Mouse (Mus musculus): ENCODE measurements around the gene Rin2. TPM values are rescaled to one million over a fixed set of nuclear protein-coding genes. Genes with fewer than 3 reads are reported as not detected.

The Rin2 gene
- 8.2 and 11.0 TPM in 2 replicates for polyA plus RNA-seq (2011; ENCODE audit: insufficient read depth, insufficient read length, low read depth, missing spikeins)

DNA sequence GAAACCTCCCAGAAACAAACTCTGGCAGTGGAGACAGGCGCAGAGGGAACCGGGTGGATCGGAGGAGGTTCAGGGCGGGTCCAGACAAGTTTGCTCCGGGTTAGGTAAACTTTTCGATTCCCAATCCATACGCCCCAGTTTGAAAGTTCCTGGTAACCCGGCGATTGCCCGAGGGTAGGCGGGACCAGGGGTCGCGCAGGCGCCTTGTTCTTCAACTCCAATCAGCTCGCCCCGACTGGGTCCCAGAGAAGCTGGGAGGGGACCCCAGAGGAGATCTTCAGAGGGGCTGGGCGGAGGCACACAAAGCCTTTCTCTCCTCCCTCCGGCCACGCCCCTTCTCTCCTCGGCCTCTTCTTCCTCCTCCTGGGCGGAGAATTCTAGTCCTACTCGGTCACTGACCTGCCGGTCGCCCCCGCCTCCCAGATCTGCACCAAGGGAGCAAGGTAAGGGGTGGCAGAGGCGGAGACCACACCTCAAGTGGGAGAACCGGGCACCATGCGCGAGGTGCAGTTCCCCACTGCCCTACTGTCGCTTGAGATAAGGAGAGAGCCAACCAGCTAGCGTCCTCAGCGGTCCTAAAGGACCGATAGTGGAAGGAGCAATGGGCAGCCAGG, at the start of gene Rin2:
Rin2 (plus strand) TSS at position 74 of the 614 bp plus-strand sequence.
- Histone ChIP-seq H3K9me3 (replicated peaks; ENCODE audit: control insufficient read depth, insufficient read depth, low read length, poor library complexity, severe bottlenecking) (no peaks in the 10 kb centered on the region), H3K27ac (ENCODE audit: insufficient read depth, low read length) (peak within 1 kb of the TSS; percentile 66; the same call in 1 of the 2 replicates), H3K4me3 (ENCODE audit: low read depth, low read length) (peak within 1 kb of the TSS; percentile 92)

DNA sequence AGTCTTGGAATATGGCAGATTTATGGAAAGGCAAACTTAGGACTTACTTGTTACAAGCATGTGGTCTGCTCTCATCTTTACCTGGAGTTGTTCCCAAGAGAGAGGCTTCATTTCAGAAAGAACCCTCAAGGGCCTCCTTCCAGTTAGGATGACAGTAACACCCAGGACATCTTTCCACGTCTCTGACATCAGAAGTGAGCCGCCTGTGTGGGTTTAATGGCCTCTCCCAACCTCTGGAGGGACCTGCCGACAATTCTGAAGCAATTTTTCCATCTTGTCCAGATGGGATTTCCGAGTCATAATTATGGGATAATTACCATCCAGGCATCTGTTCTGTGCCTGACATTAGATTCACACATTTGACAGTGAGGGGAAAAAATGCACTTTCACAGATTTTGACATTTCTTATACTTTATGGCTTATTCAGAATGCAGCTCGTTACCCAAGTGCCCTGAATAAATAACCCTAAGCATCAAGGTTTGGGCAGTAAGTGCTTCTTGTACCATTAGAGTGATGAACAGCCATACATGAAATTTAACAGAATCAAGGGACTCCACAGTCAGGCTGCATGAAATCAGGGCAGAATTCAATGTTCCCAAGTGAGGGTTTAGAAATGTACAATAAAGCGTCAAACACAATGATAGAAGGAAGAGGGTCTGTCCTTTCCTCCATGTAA, 43.8 kb upstream of the Rin2 start:
- Histone ChIP-seq H3K27me3 (ENCODE audit: control insufficient read depth, insufficient read depth, low read length, poor library complexity, severe bottlenecking) (no peaks in the 10 kb centered on the region), H3K4me1 (ENCODE audit: control insufficient read depth, insufficient read depth, low read length) (no peaks in the 10 kb centered on the region), H3K9me3 (replicated peaks; ENCODE audit: control insufficient read depth, insufficient read depth, low read length, poor library complexity, severe bottlenecking) (peaks cover 10% of the 10 kb centered on the region), H3K36me3 (ENCODE audit: control insufficient read depth, insufficient read depth, low read length, poor library complexity, severe bottlenecking) (no peaks in the 10 kb centered on the region), H3K27ac (ENCODE audit: insufficient read depth, low read length) (no peak overlapping the region), H3K4me3 (ENCODE audit: low read depth, low read length) (no peak overlapping the region), H3K9ac (ENCODE audit: low read depth, poor library complexity, severe bottlenecking) (no peak overlapping the region)
- TF ChIP-seq POLR2A (IDR thresholded peaks at IDR 0.05; ENCODE audit: insufficient read depth, low read length) (no peak), CTCF (IDR thresholded peaks at IDR 0.05; ENCODE audit: low read depth, low read length) (no peak), EP300 (IDR thresholded peaks at IDR 0.05; ENCODE audit: insufficient read depth, low read depth, low read length) (no peak)

More for the DNA sequence above, at the start of gene Rin2:
- H3K27me3 ChIP-seq (ENCODE audit: control insufficient read depth, insufficient read depth, low read length, poor library complexity, severe bottlenecking) = no peaks in the 10 kb centered on the region
- no peaks in the 10 kb centered on the region for H3K4me1 ChIP-seq (ENCODE audit: control insufficient read depth, insufficient read depth, low read length)
- H3K9ac ChIP-seq (ENCODE audit: low read depth, poor library complexity, severe bottlenecking) = peak within 1 kb of the TSS; percentile 84
- no peaks in the 10 kb centered on the region for H3K36me3 ChIP-seq (ENCODE audit: control insufficient read depth, insufficient read depth, low read length, poor library complexity, severe bottlenecking)
- TF ChIP-seq EP300 (IDR thresholded peaks at IDR 0.05; ENCODE audit: insufficient read depth, low read depth, low read length) (no peak), CTCF (IDR thresholded peaks at IDR 0.05; ENCODE audit: low read depth, low read length) (no peak), POLR2A (IDR thresholded peaks at IDR 0.05; ENCODE audit: insufficient read depth, low read length) (no peak)

DNA sequence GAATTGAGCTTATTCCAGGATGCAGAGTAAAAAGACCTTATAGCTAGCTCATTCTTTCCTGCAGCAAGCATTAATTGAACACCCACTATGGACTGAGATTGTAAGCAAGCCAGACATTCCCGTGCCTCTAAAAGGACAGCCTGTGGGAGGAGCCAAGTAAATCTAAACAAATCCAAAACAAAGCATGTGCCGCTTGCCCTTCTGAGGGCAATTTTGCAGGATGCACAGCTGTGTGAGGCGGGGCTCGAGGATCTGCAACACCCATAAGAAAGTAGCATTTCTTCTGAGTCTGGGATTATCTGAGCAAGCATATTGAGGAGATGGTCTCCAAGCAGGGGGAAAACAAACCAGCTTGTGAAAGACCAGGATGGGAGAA, 43.2 kb upstream of the Rin2 start:
- peaks cover 10% of the 10 kb centered on the region for H3K9me3 ChIP-seq (replicated peaks; ENCODE audit: control insufficient read depth, insufficient read depth, low read length, poor library complexity, severe bottlenecking)
- H3K4me3 ChIP-seq (ENCODE audit: low read depth, low read length) = no peak overlapping the region
- H3K4me1 ChIP-seq (ENCODE audit: control insufficient read depth, insufficient read depth, low read length) = no peaks in the 10 kb centered on the region
- no peak overlapping the region for H3K9ac ChIP-seq (ENCODE audit: low read depth, poor library complexity, severe bottlenecking)
- H3K36me3 ChIP-seq (ENCODE audit: control insufficient read depth, insufficient read depth, low read length, poor library complexity, severe bottlenecking) = no peaks in the 10 kb centered on the region
- H3K27me3 ChIP-seq (ENCODE audit: control insufficient read depth, insufficient read depth, low read length, poor library complexity, severe bottlenecking) = no peaks in the 10 kb centered on the region
- TF ChIP-seq POLR2A (IDR thresholded peaks at IDR 0.05; ENCODE audit: insufficient read depth, low read length) (no peak), EP300 (IDR thresholded peaks at IDR 0.05; ENCODE audit: insufficient read depth, low read depth, low read length) (no peak), CTCF (IDR thresholded peaks at IDR 0.05; ENCODE audit: low read depth, low read length) (no peak)
- H3K27ac ChIP-seq (ENCODE audit: insufficient read depth, low read length) = no peak overlapping the region

DNA sequence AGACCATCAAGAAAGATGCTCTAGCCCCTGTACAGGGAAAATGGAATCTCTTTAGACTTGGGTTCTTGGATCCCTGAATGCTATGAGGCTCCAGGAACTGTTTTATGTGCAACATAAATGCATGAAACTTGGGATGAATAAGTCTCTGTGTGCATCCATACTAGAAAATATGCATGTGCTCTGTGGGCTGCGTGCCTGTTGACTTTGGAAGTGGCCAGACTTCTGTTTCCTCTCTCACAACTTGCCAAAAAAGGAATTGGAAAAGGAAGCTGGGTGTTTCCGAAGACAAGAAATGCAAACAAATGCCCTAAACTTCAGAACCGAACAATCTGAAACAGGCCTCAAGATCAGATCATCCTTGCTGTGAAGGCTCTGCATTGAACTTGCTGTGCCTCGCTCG, 41.2 kb upstream of the Rin2 start:
- TF ChIP-seq CTCF (IDR thresholded peaks at IDR 0.05; ENCODE audit: low read depth, low read length) (no peak), EP300 (IDR thresholded peaks at IDR 0.05; ENCODE audit: insufficient read depth, low read depth, low read length) (no peak), POLR2A (IDR thresholded peaks at IDR 0.05; ENCODE audit: insufficient read depth, low read length) (no peak)
- H3K27ac ChIP-seq (ENCODE audit: insufficient read depth, low read length) = no peak overlapping the region

DNA sequence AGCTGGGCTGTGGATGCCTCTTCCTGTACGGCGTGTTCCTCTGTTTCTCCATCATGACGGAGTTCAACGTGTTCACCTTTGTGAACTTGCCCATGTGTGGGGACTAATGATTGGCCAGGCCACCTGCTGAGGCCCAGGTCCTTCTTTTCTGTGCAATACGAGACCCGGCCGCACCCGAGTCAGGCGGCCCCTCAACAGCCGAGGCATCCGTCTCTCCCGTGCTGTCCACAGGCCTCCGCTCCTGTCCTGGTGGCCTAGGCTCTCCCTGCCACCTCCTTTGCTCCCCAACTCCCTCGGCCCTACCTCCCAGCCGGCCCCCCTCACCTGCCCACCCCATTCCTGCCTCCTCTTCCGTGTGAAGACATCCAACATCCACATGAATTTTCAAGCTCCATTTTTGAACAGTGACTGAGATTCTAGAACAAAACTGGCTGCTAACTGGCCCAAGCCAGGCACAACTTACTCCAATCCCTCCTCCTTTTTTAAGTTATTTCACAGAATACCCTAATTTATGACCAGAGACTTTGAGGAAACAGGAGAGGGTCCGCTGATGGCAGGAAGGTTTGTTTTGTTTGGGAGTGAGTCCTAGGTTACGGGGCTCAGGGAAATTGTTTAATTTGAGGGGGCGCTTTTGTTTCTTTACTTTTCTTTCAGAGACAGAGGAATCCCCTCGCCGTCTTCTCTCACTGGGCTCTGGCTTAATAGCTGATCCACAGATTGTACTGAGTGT, 34.6 kb upstream of the Rin2 start:
- no peaks in the 10 kb centered on the region for H3K36me3 ChIP-seq (ENCODE audit: control insufficient read depth, insufficient read depth, low read length, poor library complexity, severe bottlenecking)
- no peak overlapping the region for H3K9ac ChIP-seq (ENCODE audit: low read depth, poor library complexity, severe bottlenecking)
- 0 out of 2 replicates have a peak, but pooled peaks cover 2% of the 10 kb centered on the region for H3K9me3 ChIP-seq (replicated peaks; ENCODE audit: control insufficient read depth, insufficient read depth, low read length, poor library complexity, severe bottlenecking)
- no peak overlapping the region for H3K27ac ChIP-seq (ENCODE audit: insufficient read depth, low read length)
- H3K27me3 ChIP-seq (ENCODE audit: control insufficient read depth, insufficient read depth, low read length, poor library complexity, severe bottlenecking) = no peaks in the 10 kb centered on the region
- H3K4me1 ChIP-seq (ENCODE audit: control insufficient read depth, insufficient read depth, low read length) = no peaks in the 10 kb centered on the region
- H3K4me3 ChIP-seq (ENCODE audit: low read depth, low read length) = no peak overlapping the region
- TF ChIP-seq EP300 (IDR thresholded peaks at IDR 0.05; ENCODE audit: insufficient read depth, low read depth, low read length) (no peak), CTCF (IDR thresholded peaks at IDR 0.05; ENCODE audit: low read depth, low read length) (no peak), POLR2A (IDR thresholded peaks at IDR 0.05; ENCODE audit: insufficient read depth, low read length) (no peak)

More for the DNA sequence above, 41.2 kb upstream of the Rin2 start:
- H3K9ac ChIP-seq (ENCODE audit: low read depth, poor library complexity, severe bottlenecking) = no peak overlapping the region
- H3K4me1 ChIP-seq (ENCODE audit: control insufficient read depth, insufficient read depth, low read length) = no peaks in the 10 kb centered on the region
- H3K36me3 ChIP-seq (ENCODE audit: control insufficient read depth, insufficient read depth, low read length, poor library complexity, severe bottlenecking) = no peaks in the 10 kb centered on the region
- no peaks in the 10 kb centered on the region for H3K27me3 ChIP-seq (ENCODE audit: control insufficient read depth, insufficient read depth, low read length, poor library complexity, severe bottlenecking)
- H3K4me3 ChIP-seq (ENCODE audit: low read depth, low read length) = no peak overlapping the region
- peaks cover 12% of the 10 kb centered on the region for H3K9me3 ChIP-seq (replicated peaks; ENCODE audit: control insufficient read depth, insufficient read depth, low read length, poor library complexity, severe bottlenecking)

Data from ES-Bruce4 (cell line).